Mouse (Mus musculus) neural tube, embryonic 14.5 days (tissue): ENCODE measurements at regions not wholly inside any gene's neighbourhood (a gene's known extent, or its start where the extent isn't known, plus 50 kb on each side); places are given as distances from the start of the nearest gene placed in this dataset.
A peak's percentile ranks its signal among the peaks of the same experiment; 100 is the strongest.

Source experiments
- ATAC-seq: fragments of 200-750 bp; cut with Nextera tagmentation; 2 replicates; pipeline ENCODE4 v1.8.0; 2017; ENCODE audit warnings: low read depth, mild to moderate bottlenecking, moderate TSS enrichment, moderate library complexity
- H3K27ac ChIP-seq: fragments of 300-500 bp; sonication (generic); 2 replicates; pipeline ENCODE4 v1.5.1; 2014; ENCODE audit warnings: low read depth, mild to moderate bottlenecking, control low read depth, low read length, moderate library complexity, mixed read lengths
- H3K27me3 ChIP-seq: fragments of 300-500 bp; sonication (generic); 2 replicates; pipeline ENCODE4 v1.6.1; 2014; ENCODE audit warnings: low read length; ENCODE audit not compliant: control insufficient read depth, insufficient read depth
- H3K36me3 ChIP-seq: fragments of 300-500 bp; sonication (generic); 2 replicates; pipeline ENCODE4 v1.6.1; 2014; ENCODE audit warnings: low read length, mixed read lengths; ENCODE audit not compliant: control insufficient read depth, insufficient read depth
- H3K4me1 ChIP-seq: fragments of 300-500 bp; sonication (generic); 2 replicates; pipeline ENCODE4 v1.6.1; 2014; ENCODE audit warnings: low read length; ENCODE audit not compliant: control insufficient read depth, insufficient read depth
- H3K4me2 ChIP-seq: fragments of 300-500 bp; sonication (generic); 2 replicates; pipeline ENCODE4 v1.6.1; 2014; ENCODE audit warnings: mild to moderate bottlenecking, low read depth, low read length, control low read depth
- H3K4me3 ChIP-seq: fragments of 300-500 bp; sonication (generic); 2 replicates; pipeline ENCODE4 v1.5.1; 2014; ENCODE audit warnings: low read depth, low read length, control low read depth, mixed read lengths
- H3K9ac ChIP-seq: fragments of 300-500 bp; sonication (generic); replicated peaks from 2 replicates; pipeline ENCODE4 v1.6.1; 2014; ENCODE audit warnings: low read depth, mild to moderate bottlenecking, control low read depth, low read length, mixed read lengths
- H3K9me3 ChIP-seq: fragments of 300-500 bp; sonication (generic); 2 replicates; pipeline ENCODE4 v1.6.1; 2016; ENCODE audit warnings: low read length; ENCODE audit not compliant: control insufficient read depth
- WGBS: fragments of 180-500 bp; shearing (Covaris S2); extraction: QIAGEN DNeasy Blood & Tissue Kit; methylation state at CpG from one replicate; pipeline ENCODE4 v1.1.7; 2014; 5-methylcytosine and 5-hydroxymethylcytosine counted together

GRCm38 (mm10) chr2:146586381-146586780, 74.2 kb upstream of the Ralgapa2 start:
- Histone ChIP-seq H3K9me3 (no peaks in the 10 kb centered on the region), H3K27me3 (no peaks in the 10 kb centered on the region), H3K4me3 (no peak overlapping the region), H3K9ac (no peak overlapping the region), H3K27ac (no peak overlapping the region), H3K4me1 (no peaks in the 10 kb centered on the region), H3K36me3 (no peaks in the 10 kb centered on the region), H3K4me2 (no peak overlapping the region)
- 76% methylated on average over 1 of the region's 1 CpGs for WGBS
- ATAC-seq = no peak

GRCm38 (mm10) chr2:146586981-146587380, 74.8 kb upstream of the Ralgapa2 start:
- no peaks in the 10 kb centered on the region for H3K4me1 ChIP-seq
- H3K36me3 ChIP-seq = no peaks in the 10 kb centered on the region
- 84% methylated on average over 3 of the region's 3 CpGs for WGBS
- H3K4me2 ChIP-seq = no peak overlapping the region
- no peak overlapping the region for H3K4me3 ChIP-seq
- no peak overlapping the region for H3K27ac ChIP-seq
- no peaks in the 10 kb centered on the region for H3K9me3 ChIP-seq
- no peak for ATAC-seq
- no peaks in the 10 kb centered on the region for H3K27me3 ChIP-seq
- H3K9ac ChIP-seq = no peak overlapping the region

GRCm38 (mm10) chr2:146589860-146590259, 77.7 kb upstream of the Ralgapa2 start:
- H3K36me3 ChIP-seq = no peaks in the 10 kb centered on the region
- H3K27ac ChIP-seq = no peak overlapping the region
- no peaks in the 10 kb centered on the region for H3K9me3 ChIP-seq
- ATAC-seq = no peak
- H3K9ac ChIP-seq = no peak overlapping the region
- H3K4me1 ChIP-seq = no peaks in the 10 kb centered on the region
- H3K27me3 ChIP-seq = no peaks in the 10 kb centered on the region
- H3K4me3 ChIP-seq = no peak overlapping the region
- 93% methylated on average over 3 of the region's 3 CpGs for WGBS
- H3K4me2 ChIP-seq = no peak overlapping the region

- H3K4me1 ChIP-seq = no peaks in the 10 kb centered on the region
- no peak for ATAC-seq
- 86% methylated on average over 2 of the region's 2 CpGs for WGBS
- H3K9me3 ChIP-seq = no peaks in the 10 kb centered on the region
- H3K4me2 ChIP-seq = no peak overlapping the region
- no peaks in the 10 kb centered on the region for H3K36me3 ChIP-seq
- no peaks in the 10 kb centered on the region for H3K27me3 ChIP-seq
- H3K9ac ChIP-seq = no peak overlapping the region
- no peak overlapping the region for H3K4me3 ChIP-seq
- no peak overlapping the region for H3K27ac ChIP-seq
Observed at GRCm38 (mm10) chr2:146593291-146593690, 81.1 kb upstream of the Ralgapa2 start.

GRCm38 (mm10) chr2:146594212-146594611, 82.1 kb upstream of the Ralgapa2 start:
- H3K9me3 ChIP-seq = no peaks in the 10 kb centered on the region
- no peak overlapping the region for H3K4me3 ChIP-seq
- H3K9ac ChIP-seq = no peak overlapping the region
- H3K4me2 ChIP-seq = no peak overlapping the region
- no peaks in the 10 kb centered on the region for H3K4me1 ChIP-seq
- WGBS = 26% methylated on average over 4 of the region's 4 CpGs
- H3K27ac ChIP-seq = no peak overlapping the region
- peak; percentile 49; the same call in 1 of the 2 replicates for ATAC-seq
- H3K36me3 ChIP-seq = no peaks in the 10 kb centered on the region
- H3K27me3 ChIP-seq = no peaks in the 10 kb centered on the region

DNA sequence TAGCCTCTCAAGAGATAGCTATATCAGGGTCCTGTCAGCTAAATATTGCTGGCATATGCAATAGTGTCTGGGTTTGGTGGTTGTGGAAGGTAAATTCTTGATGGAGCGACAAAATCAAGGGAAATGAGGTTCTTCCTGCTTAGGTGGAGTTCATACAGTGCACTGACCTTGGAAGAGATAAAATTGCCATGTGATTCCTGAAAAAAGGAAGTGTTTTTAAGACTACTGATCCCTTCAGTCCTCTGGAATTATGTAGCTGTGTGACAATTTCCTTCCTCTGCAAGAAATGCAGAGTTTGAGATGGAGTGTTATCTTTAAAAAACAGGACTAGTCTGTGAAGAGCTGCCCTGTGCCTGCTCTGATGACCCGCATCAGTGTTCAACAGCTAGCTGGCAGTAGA, 83.5 kb upstream of the Ralgapa2 start:
- no peak for ATAC-seq
- 90% methylated on average over 2 of the region's 2 CpGs for WGBS

GRCm38 (mm10) chr2:146606170-146606569, 94.0 kb upstream of the Ralgapa2 start:
- ATAC-seq = no peak
- H3K27me3 ChIP-seq = no peaks in the 10 kb centered on the region

More for the DNA sequence above, 83.5 kb upstream of the Ralgapa2 start:
- Histone ChIP-seq H3K4me1 (no peaks in the 10 kb centered on the region), H3K4me2 (no peak overlapping the region), H3K9me3 (no peaks in the 10 kb centered on the region), H3K27ac (no peak overlapping the region), H3K27me3 (no peaks in the 10 kb centered on the region), H3K9ac (no peak overlapping the region), H3K36me3 (no peaks in the 10 kb centered on the region), H3K4me3 (no peak overlapping the region)

GRCm38 (mm10) chr2:146610896-146611295, 98.8 kb upstream of the Ralgapa2 start:
- no peak overlapping the region for H3K4me2 ChIP-seq
- H3K9ac ChIP-seq = no peak overlapping the region
- no peak overlapping the region for H3K4me3 ChIP-seq
- WGBS = 94% methylated on average over 2 of the region's 2 CpGs
- no peak for ATAC-seq
- no peak overlapping the region for H3K27ac ChIP-seq
- H3K36me3 ChIP-seq = no peaks in the 10 kb centered on the region
- H3K27me3 ChIP-seq = no peaks in the 10 kb centered on the region
- no peaks in the 10 kb centered on the region for H3K9me3 ChIP-seq
- H3K4me1 ChIP-seq = no peaks in the 10 kb centered on the region

More at GRCm38 (mm10) chr2:146606170-146606569, 94.0 kb upstream of the Ralgapa2 start:
- Histone ChIP-seq H3K4me2 (no peak overlapping the region), H3K9ac (no peak overlapping the region), H3K36me3 (no peaks in the 10 kb centered on the region), H3K9me3 (no peaks in the 10 kb centered on the region), H3K4me3 (no peak overlapping the region), H3K27ac (no peak overlapping the region), H3K4me1 (no peaks in the 10 kb centered on the region)

- Histone ChIP-seq H3K4me3 (no peak overlapping the region), H3K4me1 (no peaks in the 10 kb centered on the region), H3K9ac (no peak overlapping the region), H3K36me3 (no peaks in the 10 kb centered on the region), H3K27me3 (no peaks in the 10 kb centered on the region), H3K27ac (no peak overlapping the region), H3K4me2 (no peak overlapping the region), H3K9me3 (no peaks in the 10 kb centered on the region)
- ATAC-seq = peak; percentile 44; the same call in 1 of the 2 replicates
- WGBS = 45% methylated on average over 6 of the region's 6 CpGs
Observed at GRCm38 (mm10) chr2:146611886-146612521, 99.9 kb upstream of the Ralgapa2 start.
